Mouse (Mus musculus) embryonic facial prominence, embryonic 11.5 days (tissue): ENCODE results near the gene Pik3r6. TPM values are rescaled to one million over a fixed set of nuclear protein-coding genes. Genes with fewer than 3 reads are reported as not detected.

ENCODE experiments used
- ATAC-seq: fragments of 200-750 bp; cut with Nextera tagmentation; replicated peaks from 2 replicates; pipeline ENCODE4 v1.8.0; 2017; ENCODE audit warnings: low read depth; ENCODE audit not compliant: insufficient number of reproducible peaks, low FRiP score, low TSS enrichment
- DNase-seq: peaks from one replicate; pipeline ENCODE4 v3.0.0-alpha.2; 2015; ENCODE audit warnings: low spot score
- H3K27ac ChIP-seq: fragments of 300-500 bp; sonication (generic); replicated peaks from 2 replicates; pipeline ENCODE4 v1.5.1; 2014; ENCODE audit warnings: mild to moderate bottlenecking, low read depth, low read length, control low read depth
- H3K27me3 ChIP-seq: fragments of 300-500 bp; sonication (generic); 2 replicates; pipeline ENCODE4 v1.6.1; 2014; ENCODE audit warnings: mild to moderate bottlenecking, low read length, moderate library complexity, mixed read lengths; ENCODE audit not compliant: control insufficient read depth, insufficient read depth
- H3K36me3 ChIP-seq: fragments of 300-500 bp; sonication (generic); replicated peaks from 2 replicates; pipeline ENCODE4 v1.6.1; 2014; ENCODE audit warnings: low read depth, mild to moderate bottlenecking, low read length, moderate library complexity, mixed read lengths; ENCODE audit not compliant: control insufficient read depth, insufficient read depth
- H3K4me1 ChIP-seq: fragments of 300-500 bp; sonication (generic); 2 replicates; pipeline ENCODE4 v1.6.1; 2014; ENCODE audit warnings: low read length, mixed read lengths; ENCODE audit not compliant: control insufficient read depth, insufficient read depth
- H3K4me2 ChIP-seq: fragments of 300-500 bp; sonication (generic); 2 replicates; pipeline ENCODE4 v1.6.1; 2014; ENCODE audit warnings: low read depth, mild to moderate bottlenecking, control low read depth, low read length, moderate library complexity
- H3K4me3 ChIP-seq: fragments of 300-500 bp; sonication (generic); 2 replicates; pipeline ENCODE4 v1.5.1; 2014; ENCODE audit warnings: low read depth, low read length, control low read depth
- H3K9ac ChIP-seq: fragments of 300-500 bp; sonication (generic); replicated peaks from 2 replicates; pipeline ENCODE4 v1.6.1; 2014; ENCODE audit warnings: mild to moderate bottlenecking, control low read depth, low read length
- H3K9me3 ChIP-seq: fragments of 300-500 bp; sonication (generic); replicated peaks from 2 replicates; pipeline ENCODE4 v1.6.1; 2016; ENCODE audit warnings: mild to moderate bottlenecking, low read length, inconsistent platforms, mixed read lengths; ENCODE audit not compliant: control insufficient read depth
- WGBS: fragments of 180-500 bp; shearing (Covaris S2); extraction: QIAGEN DNeasy Blood & Tissue Kit; methylation state at CpG from one replicate; pipeline ENCODE4 v1.1.7; 2014; 5-methylcytosine and 5-hydroxymethylcytosine counted together
- polyA plus RNA-seq: library from polyadenylated mRNA; unstranded; fragments of >200 nt; fragmentation: Nextera tagmentation; extraction: Ambion mirVana; gene quantifications from 2 replicates; pipeline ENCODE4 v1.2.1, GENCODE M21; 2014

Gene Pik3r6
- polyA plus RNA-seq, 1 experiment from 2014 or later, result 1.2 TPM

DNA sequence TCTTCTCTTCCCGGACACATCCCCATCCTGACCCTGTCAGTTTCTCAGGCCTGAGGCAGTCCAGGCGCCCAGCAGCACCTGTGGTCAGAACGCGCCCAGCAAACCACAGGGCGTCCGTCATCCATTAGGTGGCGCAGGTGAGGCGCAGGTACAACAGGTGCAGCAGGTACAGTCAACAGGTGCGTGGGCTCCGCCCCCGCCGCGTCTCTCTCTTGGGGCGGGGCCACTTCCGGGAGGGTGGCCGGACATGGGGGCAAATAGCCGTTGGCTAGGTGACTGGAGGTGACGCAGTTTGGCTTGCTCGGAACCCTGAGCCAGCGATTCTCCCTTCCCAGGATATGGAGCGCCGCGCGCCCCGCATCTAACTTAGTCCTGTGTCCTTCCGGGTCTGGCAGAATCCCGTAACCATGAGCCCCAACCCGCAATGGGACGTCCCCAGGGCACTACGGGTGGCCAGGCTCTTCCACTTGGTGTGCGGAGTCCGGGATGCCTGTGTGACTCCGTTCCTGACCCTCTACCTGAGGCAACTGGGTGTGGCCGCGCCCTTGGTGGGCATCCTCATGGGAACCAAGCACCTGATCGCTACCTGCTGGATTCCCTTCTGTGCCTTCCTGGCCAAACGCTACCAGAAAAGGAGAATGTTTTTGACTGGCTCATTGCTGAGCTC is 53.2 kb downstream of the Pik3r6 start, which contains the start of gene Mfsd6l:
Mfsd6l (plus strand) TSS at position 269 of the 667 bp plus-strand sequence.
- Histone ChIP-seq H3K4me3 (peak within 1 kb of the TSS; percentile 8; the same call in 1 of the 2 replicates), H3K4me1 (no peaks in the 10 kb centered on the region; the same call in 1 of the 2 replicates), H3K27me3 (peaks cover 7% of the 10 kb centered on the region; the same call in 1 of the 2 replicates), H3K4me2 (peak within 1 kb of the TSS; percentile 32), H3K27ac (no peak within 1 kb of the TSS), H3K36me3 (no peaks in the 10 kb centered on the region), H3K9me3 (no peaks in the 10 kb centered on the region), H3K9ac (no peak within 1 kb of the TSS)
- DNase-seq (peak; percentile 24), ATAC-seq (no peak)
- 9% methylated on average over 37 of the region's 37 CpGs for WGBS

DNA sequence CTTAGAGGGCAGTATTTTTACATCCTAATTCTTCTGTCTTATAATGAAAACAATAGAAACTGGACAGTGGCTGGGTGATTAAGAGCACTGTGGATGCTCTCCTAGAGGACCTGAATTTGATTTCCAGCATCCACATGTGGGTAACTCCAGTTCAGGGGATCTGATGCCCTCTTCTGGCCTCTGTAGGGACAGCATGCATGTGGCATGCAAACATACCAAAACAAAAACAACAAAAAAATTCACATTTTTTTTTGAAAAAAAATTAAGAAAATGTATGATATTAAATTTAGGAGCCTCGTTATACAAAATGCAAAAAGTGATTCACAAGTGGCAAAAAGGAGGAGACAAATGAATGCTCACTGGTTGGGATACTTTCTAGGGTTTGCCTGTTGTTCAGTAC is 56.7 kb downstream of the Pik3r6 start:
- Histone ChIP-seq H3K9me3 (no peaks in the 10 kb centered on the region), H3K4me3 (no peak overlapping the region), H3K36me3 (no peaks in the 10 kb centered on the region), H3K27ac (no peak overlapping the region), H3K4me2 (no peak overlapping the region), H3K4me1 (no peaks in the 10 kb centered on the region; the same call in 1 of the 2 replicates), H3K27me3 (peaks cover 7% of the 10 kb centered on the region; the same call in 1 of the 2 replicates), H3K9ac (no peak overlapping the region)
- WGBS, result 46% methylated on average over 1 of the region's 1 CpGs
- no peak for DNase-seq
- ATAC-seq, result no peak

- 80% methylated on average over 11 of the region's 11 CpGs for WGBS
- Histone ChIP-seq H3K27me3 (no peaks in the 10 kb centered on the region), H3K36me3 (no peaks in the 10 kb centered on the region), H3K27ac (no peak overlapping the region), H3K4me3 (no peak overlapping the region), H3K4me1 (no peaks in the 10 kb centered on the region), H3K4me2 (no peak overlapping the region), H3K9me3 (no peaks in the 10 kb centered on the region), H3K9ac (no peak overlapping the region; the same call in 1 of the 2 replicates)
- ATAC-seq (no peak), DNase-seq (no peak)
These were observed 59.4 kb downstream of the Pik3r6 start for GRCm38 (mm10) chr11:68561957-68562950.

GRCm38 (mm10) chr11:68564356-68565031 is 61.7 kb downstream of the Pik3r6 start:
- Histone ChIP-seq H3K4me1 (no peaks in the 10 kb centered on the region), H3K4me3 (no peak overlapping the region), H3K9ac (no peak overlapping the region), H3K9me3 (no peaks in the 10 kb centered on the region), H3K36me3 (no peaks in the 10 kb centered on the region), H3K4me2 (no peak overlapping the region), H3K27ac (no peak overlapping the region), H3K27me3 (no peaks in the 10 kb centered on the region)
- ATAC-seq (no peak), DNase-seq (no peak)
- 78% methylated on average over 13 of the region's 13 CpGs for WGBS

DNA sequence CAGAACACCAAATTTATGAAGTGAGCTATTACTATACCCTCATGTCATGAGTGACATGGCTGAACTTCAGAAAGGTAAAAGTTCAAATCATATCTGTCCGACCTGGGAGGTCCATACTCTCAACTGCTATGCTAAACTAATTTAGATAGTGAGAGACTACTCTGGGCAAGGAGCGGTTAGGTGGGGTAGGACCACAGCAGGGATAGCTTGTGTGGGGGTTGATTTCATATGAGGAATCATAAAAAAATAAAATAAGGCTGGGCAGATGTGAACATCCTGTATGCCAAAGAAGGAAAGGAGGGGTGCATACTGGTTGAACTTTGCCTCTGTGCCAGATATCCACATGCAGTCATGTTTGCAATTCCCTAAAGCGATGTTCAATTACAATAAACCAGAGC is 62.2 kb downstream of the Pik3r6 start:
- DNase-seq (no peak), ATAC-seq (no peak)
- Histone ChIP-seq H3K4me3 (no peak overlapping the region), H3K4me2 (no peak overlapping the region), H3K4me1 (no peaks in the 10 kb centered on the region), H3K9ac (no peak overlapping the region), H3K27me3 (no peaks in the 10 kb centered on the region), H3K9me3 (no peaks in the 10 kb centered on the region), H3K27ac (no peak overlapping the region), H3K36me3 (no peaks in the 10 kb centered on the region)
- 82% methylated on average over 3 of the region's 3 CpGs for WGBS

DNA sequence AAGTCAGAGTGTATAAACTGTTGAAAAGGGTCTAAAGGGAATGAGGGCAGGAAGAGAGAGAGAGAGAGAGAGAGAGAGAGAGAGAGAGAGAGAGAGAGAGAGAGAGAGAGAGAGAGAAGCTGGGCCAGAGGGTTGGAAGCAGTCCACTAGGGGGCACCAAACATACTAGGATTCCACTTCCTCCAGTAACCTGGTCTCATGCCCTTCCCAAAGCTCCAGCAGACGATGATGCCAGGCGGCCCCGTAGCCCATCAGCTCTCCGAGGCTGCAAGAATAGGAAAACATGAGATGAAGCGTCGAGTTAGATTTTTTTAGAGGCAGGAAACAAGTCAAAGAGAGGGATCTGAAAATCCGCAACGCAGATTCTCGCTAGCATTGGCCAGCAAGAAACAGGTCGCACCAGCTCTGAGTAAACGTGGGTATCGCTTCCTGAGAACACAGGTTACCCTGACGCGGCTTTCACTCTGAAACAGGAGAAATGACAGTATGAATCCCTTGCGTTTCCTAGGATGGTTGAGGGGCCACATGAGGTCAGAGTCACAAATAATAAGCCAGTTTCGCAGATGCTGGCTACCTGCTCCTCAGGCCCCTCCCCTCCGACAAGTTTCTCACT is 63.7 kb downstream of the Pik3r6 start:
- peak overlapping the region; percentile 19; the same call in 1 of the 2 replicates for H3K4me2 ChIP-seq
- H3K27ac ChIP-seq, result no peak overlapping the region
- WGBS, result 19% methylated on average over 17 of the region's 17 CpGs
- H3K4me1 ChIP-seq, result no peaks in the 10 kb centered on the region
- no peaks in the 10 kb centered on the region for H3K36me3 ChIP-seq
- DNase-seq (peak; percentile 92), ATAC-seq (no peak)
- H3K27me3 ChIP-seq, result no peaks in the 10 kb centered on the region
- no peak overlapping the region for H3K9ac ChIP-seq
- H3K9me3 ChIP-seq, result no peaks in the 10 kb centered on the region
- H3K4me3 ChIP-seq, result 0 out of 2 replicates have a peak overlapping the region, but pooled peaks have one; percentile 7

DNA sequence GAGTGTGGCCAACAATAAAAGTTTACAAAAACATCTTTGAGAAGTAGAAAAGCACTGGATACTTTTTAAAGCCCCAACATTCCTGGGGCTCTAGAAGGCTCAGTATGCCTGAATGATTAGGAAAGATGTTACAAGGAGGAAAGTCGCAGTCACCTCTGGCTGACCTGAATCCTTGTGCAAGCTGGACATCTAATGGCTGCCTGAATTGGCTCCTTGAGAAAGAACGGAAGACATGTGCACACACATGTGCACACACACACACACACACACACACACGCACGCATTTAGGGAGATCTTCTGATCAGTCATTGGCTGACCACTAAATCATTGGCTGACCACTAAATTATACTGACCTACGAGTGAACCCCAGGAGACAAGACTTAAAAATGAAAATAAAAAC is 68.0 kb downstream of the Pik3r6 start:
- WGBS, result 86% methylated on average over 5 of the region's 5 CpGs
- DNase-seq (no peak), ATAC-seq (no peak)
- no peaks in the 10 kb centered on the region for H3K9me3 ChIP-seq
- H3K4me1 ChIP-seq, result no peaks in the 10 kb centered on the region
- no peak overlapping the region for H3K9ac ChIP-seq
- H3K4me3 ChIP-seq, result no peak overlapping the region
- H3K27ac ChIP-seq, result no peak overlapping the region
- H3K36me3 ChIP-seq, result no peaks in the 10 kb centered on the region
- no peak overlapping the region for H3K4me2 ChIP-seq
- no peaks in the 10 kb centered on the region for H3K27me3 ChIP-seq
